Mouse (Mus musculus): ENCODE results near the gene Tnrc18.

GRCm38 (mm10) chr5:142853585-142853984 is 36.1 kb upstream of the Tnrc18 start:
- TF ChIP-seq POLR2A (IDR thresholded peaks at IDR 0.05; ENCODE audit: control insufficient read depth, extremely low read depth, insufficient read depth, low read length, poor library complexity) (no peak), CTCF (IDR thresholded peaks at IDR 0.05; ENCODE audit: borderline replicate concordance, control insufficient read depth, extremely low read depth, insufficient read depth, low read length, poor library complexity) (no peak)
